Mouse (Mus musculus) layer of hippocampus, adult 11-12 months (tissue): ENCODE data around the gene Ankdd1a.
A peak's percentile ranks its signal among the peaks of the same experiment; 100 is the strongest.

Experiments used
- DNase-seq: peaks from one replicate; pipeline ENCODE4 v3.0.0; 2022; ENCODE audit warnings: low spot score

Ankdd1a gene

DNA sequence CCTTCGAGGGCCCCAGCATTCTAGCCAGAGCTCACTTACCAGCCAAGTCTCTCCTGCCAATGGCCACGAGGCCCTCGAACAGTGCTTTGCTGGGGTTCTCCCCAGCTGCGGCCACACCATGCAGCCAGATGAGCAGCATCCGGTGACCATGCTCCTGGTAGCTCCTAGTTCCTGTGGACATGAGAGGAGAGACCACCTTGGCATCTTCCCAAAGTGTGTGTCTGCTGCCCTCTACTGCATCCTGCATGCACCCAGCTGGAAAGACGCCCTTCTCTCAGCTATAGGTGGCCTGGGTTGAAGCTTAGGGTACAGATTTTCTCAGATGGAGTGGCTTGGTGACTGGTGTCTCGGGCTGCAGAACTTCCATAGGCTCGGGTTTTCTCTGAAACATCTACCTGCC is 17.8 kb downstream of the Ankdd1a start:
- DNase-seq: no peak

DNA sequence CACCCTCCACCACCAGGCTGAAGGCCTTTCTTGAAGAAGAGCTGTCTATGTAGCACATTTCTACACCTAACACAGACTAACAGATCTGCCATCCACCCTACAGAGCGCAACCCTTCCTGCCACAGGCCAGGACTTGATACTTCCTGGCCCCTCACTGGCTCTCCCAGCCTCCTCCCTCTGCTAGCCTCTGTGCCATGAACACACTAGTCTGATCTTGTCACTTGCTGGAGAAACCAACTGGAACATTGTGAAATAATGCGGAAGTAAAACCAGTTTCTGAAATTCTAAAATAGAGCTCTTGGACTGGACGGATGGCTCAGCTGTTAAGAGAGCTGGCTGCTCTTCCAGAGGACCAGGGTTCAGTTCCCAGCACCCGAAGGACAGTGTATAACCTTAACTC is 27.1 kb downstream of the Ankdd1a start:
- DNase-seq: no peak

GRCm38 (mm10) chr9:65492351-65492750 is 27.6 kb downstream of the Ankdd1a start:
- no peak for DNase-seq

- no peak for DNase-seq
Observed at GRCm38 (mm10) chr9:65491476-65491875, 28.5 kb downstream of the Ankdd1a start.

DNA sequence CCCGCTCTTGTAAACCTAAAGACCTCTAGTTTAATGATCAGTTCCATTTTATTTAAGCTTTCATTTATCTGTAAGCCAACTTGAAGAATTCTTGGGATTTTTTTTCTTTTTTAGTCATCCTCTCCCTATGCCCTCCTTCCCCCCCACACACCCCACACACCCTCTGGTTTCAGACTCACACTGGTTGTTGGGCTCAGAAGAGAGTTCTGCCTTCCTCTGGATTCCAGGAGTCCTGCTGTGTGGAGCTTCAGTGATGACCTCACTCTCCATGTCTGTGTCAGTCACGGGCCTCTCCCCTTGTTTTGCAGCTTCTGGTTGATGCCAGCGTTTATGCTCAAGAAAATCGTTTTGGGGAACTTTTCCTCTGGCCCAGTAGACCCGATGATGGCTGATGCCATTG is 39.9 kb downstream of the Ankdd1a start:
- DNase-seq: no peak

DNA sequence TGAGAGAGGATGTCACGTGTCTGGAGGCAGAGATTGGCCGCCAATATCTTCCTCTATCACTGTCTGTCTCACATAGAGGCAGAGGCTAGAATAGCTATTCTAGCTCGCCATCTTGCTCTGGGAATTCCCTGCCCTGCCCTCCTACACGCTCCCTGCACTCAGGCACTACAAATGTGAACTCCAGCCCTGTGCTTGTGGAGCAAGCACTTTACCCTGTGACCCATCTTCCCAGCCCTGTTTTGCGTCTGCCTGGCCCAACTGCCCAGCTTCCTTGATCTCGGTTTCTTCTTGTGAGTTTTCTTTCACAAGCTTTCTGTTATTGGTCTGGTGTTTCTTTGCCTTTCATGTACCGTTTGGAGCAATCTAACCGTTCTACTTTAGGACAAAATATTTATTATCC is 40.8 kb downstream of the Ankdd1a start:
- no peak for DNase-seq

DNA sequence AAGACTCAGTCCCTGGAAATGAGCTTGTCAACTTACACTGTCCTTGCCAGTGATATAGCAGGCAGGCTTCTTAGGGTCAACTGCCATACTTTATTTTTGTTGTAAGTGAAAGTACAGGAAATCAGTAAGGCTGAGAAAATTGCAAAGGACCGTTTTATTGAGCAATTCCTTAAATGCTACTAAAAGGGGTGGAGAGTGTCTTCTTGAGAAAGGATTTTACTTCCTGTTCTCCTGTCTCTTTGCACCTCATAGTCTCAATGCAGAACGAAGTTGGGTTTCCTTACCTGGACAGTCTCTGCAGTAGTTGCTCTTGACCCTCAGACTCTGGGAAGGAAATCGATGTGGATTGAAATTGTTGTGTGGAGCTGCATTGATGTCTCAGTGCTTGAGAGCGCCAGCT is 47.2 kb downstream of the Ankdd1a start:
- DNase-seq: no peak

GRCm38 (mm10) chr9:65467686-65468085 is 52.3 kb downstream of the Ankdd1a start:
- no peak for DNase-seq

GRCm38 (mm10) chr9:65465241-65465640 is 54.8 kb downstream of the Ankdd1a start:
- DNase-seq: no peak

DNA sequence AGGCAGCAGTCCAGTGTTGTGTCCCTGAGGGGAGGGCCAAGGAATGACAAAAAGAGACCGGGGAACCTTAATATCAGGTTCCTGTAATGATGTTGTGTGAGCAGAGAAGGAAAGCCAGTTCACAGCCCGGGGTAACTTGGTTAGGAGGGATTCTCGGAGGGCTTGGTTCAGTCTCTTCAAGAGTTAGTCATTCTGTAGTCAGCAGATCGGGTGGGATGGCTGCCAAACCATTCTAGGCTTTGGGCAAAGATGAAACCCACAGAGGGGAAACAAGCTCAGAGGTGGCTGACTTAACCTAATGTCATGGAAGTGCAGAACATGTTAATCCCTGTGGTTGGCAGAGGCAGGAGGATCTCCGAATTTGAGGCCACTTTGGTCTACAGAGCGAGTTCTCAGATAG is 55.8 kb downstream of the Ankdd1a start:
- peak; percentile 56 for DNase-seq

GRCm38 (mm10) chr9:65462544-65462943 is 57.4 kb downstream of the Ankdd1a start:
- DNase-seq: no peak

DNA sequence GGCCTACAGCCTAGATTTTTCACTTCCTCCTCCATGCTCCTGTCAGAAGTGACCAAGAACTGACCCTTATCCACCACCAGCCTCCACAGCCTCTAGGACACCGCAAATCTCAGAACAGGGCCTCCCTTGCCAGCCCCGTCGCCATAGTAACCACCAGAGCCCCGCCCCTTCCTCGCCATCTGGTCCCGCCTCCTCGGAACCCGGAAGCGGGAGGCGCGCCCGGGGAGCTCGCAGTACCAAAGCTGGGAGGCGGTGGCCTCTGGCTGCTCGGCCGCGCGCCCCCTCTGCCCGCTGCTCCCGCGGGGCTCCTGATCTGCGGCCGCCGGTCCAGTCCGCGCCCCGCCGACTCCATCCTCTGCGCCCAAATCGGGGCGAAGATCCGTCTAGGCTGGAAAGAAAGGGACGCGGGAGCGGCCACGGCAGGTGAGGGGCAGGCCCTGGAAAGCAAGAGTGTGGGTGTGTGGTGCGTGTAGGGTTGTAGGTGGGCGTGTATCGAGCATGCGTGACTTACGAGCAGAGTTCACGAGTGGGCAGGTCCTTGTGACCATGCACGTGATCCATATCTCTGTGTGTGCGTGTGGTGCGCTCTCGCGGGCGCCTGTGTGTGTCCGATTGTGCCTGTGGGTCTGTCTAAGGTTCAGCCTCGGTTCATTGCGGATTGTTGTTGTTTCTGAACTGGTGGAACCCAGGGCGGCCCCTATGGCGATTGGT is 59.1 kb downstream of the Ankdd1a start, which contains the start of gene Spg21:
Spg21 (plus strand) TSS at position 216 of the 711 bp plus-strand sequence.
- peak; percentile 95 for DNase-seq

- DNase-seq: no peak
Observed at GRCm38 (mm10) chr9:65460198-65460597, 59.8 kb downstream of the Ankdd1a start.

- no peak for DNase-seq
Observed at GRCm38 (mm10) chr9:65458975-65459374, 61.0 kb downstream of the Ankdd1a start.

DNA sequence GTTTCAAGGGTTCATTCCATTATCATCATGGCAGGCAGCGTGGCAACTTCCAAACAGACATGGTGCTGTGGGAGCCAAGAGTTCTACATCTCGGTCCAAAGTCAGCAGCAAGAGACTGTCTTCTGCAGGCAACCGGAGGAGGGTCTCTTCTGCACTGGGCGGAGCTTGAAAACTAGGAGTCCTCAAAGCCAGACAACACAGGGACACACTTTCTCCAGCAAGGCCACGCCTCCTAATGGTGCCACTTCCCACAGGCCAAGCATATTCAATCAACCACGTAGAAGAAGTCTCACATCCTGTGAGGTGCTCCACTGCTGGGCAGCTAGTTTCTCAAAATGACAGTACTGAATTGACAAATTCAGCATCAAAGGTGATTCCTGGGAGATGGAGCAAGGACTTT is 72.0 kb downstream of the Ankdd1a start:
- DNase-seq: no peak

DNA sequence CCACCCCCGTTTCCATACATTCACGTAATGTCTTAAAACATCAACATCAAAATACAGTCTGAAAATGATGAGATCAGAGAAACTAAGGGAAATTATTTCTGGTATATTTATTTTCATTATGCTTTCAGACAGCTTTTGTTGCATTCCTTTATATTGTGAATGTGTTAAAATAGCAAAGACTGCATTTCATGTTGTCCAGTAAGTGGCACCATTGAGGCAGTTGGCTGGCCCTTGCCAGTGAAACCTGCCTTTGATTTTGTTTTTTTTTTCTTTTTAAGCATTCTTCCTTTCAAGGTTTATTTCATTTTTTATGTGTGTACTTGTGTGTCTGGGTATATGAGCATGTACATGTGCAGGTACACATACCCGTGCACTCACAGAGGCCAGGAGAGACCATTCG is 75.3 kb downstream of the Ankdd1a start:
- DNase-seq: no peak
